Mouse (Mus musculus): ENCODE results near the gene Lrsam1.
A peak's percentile ranks its signal among the peaks of the same experiment; 100 is the strongest.

Lrsam1 gene

GRCm38 (mm10) chr2:32923551-32924250, 37.7 kb downstream of the Lrsam1 start:
- DNase-seq = no peak

- DNase-seq = no peak
These were observed 38.9 kb downstream of the Lrsam1 start for GRCm38 (mm10) chr2:32922564-32922963.

- no peak for DNase-seq
These were observed 39.5 kb downstream of the Lrsam1 start for GRCm38 (mm10) chr2:32921801-32922380.

GRCm38 (mm10) chr2:32921235-32921634, 40.2 kb downstream of the Lrsam1 start:
- no peak for DNase-seq

- no peak for DNase-seq
These were observed 43.0 kb downstream of the Lrsam1 start for GRCm38 (mm10) chr2:32918391-32918790.

GRCm38 (mm10) chr2:32917526-32917925, 43.9 kb downstream of the Lrsam1 start:
- no peak for DNase-seq

- no peak for DNase-seq
These were observed 46.5 kb downstream of the Lrsam1 start for GRCm38 (mm10) chr2:32914896-32915295.

GRCm38 (mm10) chr2:32914362-32914761, 47.1 kb downstream of the Lrsam1 start:
- DNase-seq = no peak

GRCm38 (mm10) chr2:32912210-32912804, 49.1 kb downstream of the Lrsam1 start:
- peak; percentile 87 for DNase-seq

- DNase-seq = no peak
These were observed 49.7 kb downstream of the Lrsam1 start for GRCm38 (mm10) chr2:32911639-32912182.

GRCm38 (mm10) chr2:32908796-32909195, 52.6 kb downstream of the Lrsam1 start:
- DNase-seq = no peak

GRCm38 (mm10) chr2:32908272-32908671, 53.1 kb downstream of the Lrsam1 start:
- no peak for DNase-seq

GRCm38 (mm10) chr2:32907442-32907841, 54.0 kb downstream of the Lrsam1 start:
- no peak for DNase-seq

GRCm38 (mm10) chr2:32905297-32905696, 56.1 kb downstream of the Lrsam1 start:
- DNase-seq = no peak

- no peak for DNase-seq
These were observed 56.8 kb downstream of the Lrsam1 start for GRCm38 (mm10) chr2:32904637-32905036.

- DNase-seq = no peak
These were observed 57.9 kb downstream of the Lrsam1 start for GRCm38 (mm10) chr2:32903470-32903869.

GRCm38 (mm10) chr2:32902126-32902525, 59.3 kb downstream of the Lrsam1 start:
- DNase-seq = no peak

- DNase-seq = no peak
These were observed 62.4 kb downstream of the Lrsam1 start for GRCm38 (mm10) chr2:32898983-32899382.

- DNase-seq = no peak
These were observed 64.8 kb downstream of the Lrsam1 start for GRCm38 (mm10) chr2:32896507-32897147.

GRCm38 (mm10) chr2:32895606-32896106, 65.8 kb downstream of the Lrsam1 start:
- DNase-seq = no peak

- DNase-seq = no peak
These were observed 67.3 kb downstream of the Lrsam1 start for GRCm38 (mm10) chr2:32894097-32894496.

GRCm38 (mm10) chr2:32892490-32892889, 68.9 kb downstream of the Lrsam1 start:
- no peak for DNase-seq

GRCm38 (mm10) chr2:32891278-32891677, 70.1 kb downstream of the Lrsam1 start:
- DNase-seq = no peak

Measured in cerebellum, adult 9-10 months (tissue).